Mouse (Mus musculus) MEL (cell line): ENCODE measurements around the gene Utrn.

ENCODE experiments used
- BHLHE40 ChIP-seq: IDR thresholded peaks from 2 replicates; pipeline ENCODE4 v1.6.1; 2012; ENCODE audit warnings: low read depth, mild to moderate bottlenecking, inconsistent platforms, low read length, improper control_type of control experiment, borderline replicate concordance
- CHD1 ChIP-seq: IDR thresholded peaks from 2 replicates; pipeline ENCODE4 v1.6.1; 2012; ENCODE audit warnings: low read depth, mild to moderate bottlenecking, inconsistent platforms, low read length, improper control_type of control experiment
- CTCF ChIP-seq, 3 experiments: IDR thresholded peaks in 2 of 3; conservative IDR thresholded peaks in 1 of 3; 2 replicates each; pipeline ENCODE4 v1.5.1; 2011 to 2012; ENCODE audit warnings: low read length in 3 of 3, low read depth in 2 of 3, mild to moderate bottlenecking in 2 of 3, improper control_type of control experiment in 1 of 3, inconsistent platforms in 1 of 3, mixed read lengths in 1 of 3, moderate library complexity in 1 of 3; ENCODE audit not compliant: control insufficient read depth in 1 of 3, insufficient read depth in 1 of 3, poor library complexity in 1 of 3, severe bottlenecking in 1 of 3
- E2F4 ChIP-seq: IDR thresholded peaks from 2 replicates; pipeline ENCODE4 v1.6.1; 2011; ENCODE audit warnings: low read depth, low read length, improper control_type of control experiment, borderline replicate concordance
- EP300 ChIP-seq, 2 experiments: IDR thresholded peaks; 2 replicates each; pipeline ENCODE4 v1.6.1; 2011; ENCODE audit warnings: improper control_type of control experiment in 2 of 2, low read length in 2 of 2, low read depth in 1 of 2, mild to moderate bottlenecking in 1 of 2
- MYB ChIP-seq: IDR thresholded peaks from 2 replicates; pipeline ENCODE4 v1.6.1; 2011; ENCODE audit warnings: mild to moderate bottlenecking, low read depth, low read length, improper control_type of control experiment
- POLR2A ChIP-seq, 2 experiments: IDR thresholded peaks; 2 replicates each; pipeline ENCODE4 v1.6.1; 2011 to 2012; ENCODE audit warnings: low read length in 2 of 2, mild to moderate bottlenecking in 2 of 2, control low read depth in 1 of 2, improper control_type of control experiment in 1 of 2, low read depth in 1 of 2, moderate library complexity in 1 of 2; ENCODE audit not compliant: control insufficient read depth in 1 of 2, insufficient read depth in 1 of 2, poor library complexity in 1 of 2
- POLR2AphosphoS2 ChIP-seq: IDR thresholded peaks from 2 replicates; pipeline ENCODE4 v1.6.1; 2011; ENCODE audit warnings: low read length, improper control_type of control experiment
- RAD21 ChIP-seq: IDR thresholded peaks from 2 replicates; pipeline ENCODE4 v1.6.1; 2011; ENCODE audit warnings: mild to moderate bottlenecking, low read depth, low read length, improper control_type of control experiment
- SIN3A ChIP-seq: IDR thresholded peaks from 2 replicates; pipeline ENCODE4 v1.6.1; 2012; ENCODE audit warnings: low read length, improper control_type of control experiment, inconsistent platforms
- TCF12 ChIP-seq: IDR thresholded peaks from 2 replicates; pipeline ENCODE4 v1.6.1; 2014; ENCODE audit warnings: low read depth, mild to moderate bottlenecking, inconsistent platforms, low read length, improper control_type of control experiment, moderate library complexity
- ZMIZ1 ChIP-seq: IDR thresholded peaks from 2 replicates; pipeline ENCODE4 v1.6.1; 2012; ENCODE audit warnings: low read depth, mild to moderate bottlenecking, inconsistent platforms, low read length, improper control_type of control experiment, moderate library complexity

GRCm38 (mm10) chr10:12827778-12828177, 41.4 kb downstream of the Utrn start:
- TF ChIP-seq CTCF (IDR thresholded peaks at IDR 0.05 in 2 of 3, conservative IDR thresholded peaks at IDR 0.05 in 1 of 3; ENCODE audit: control insufficient read depth in 1 of 3, insufficient read depth in 1 of 3, low read depth in 2 of 3, low read length in 3 of 3, poor library complexity in 1 of 3, severe bottlenecking in 1 of 3), result no peak
- TF ChIP-seq EP300 (IDR thresholded peaks at IDR 0.05; ENCODE audit: low read depth in 1 of 2, low read length in 2 of 2), result no peak
- TF ChIP-seq RAD21, result no peak
- TF ChIP-seq SIN3A, result no peak
- TF ChIP-seq TCF12, result no peak
- TF ChIP-seq CHD1, result no peak
- no peak for TF ChIP-seq MYB
- TF ChIP-seq BHLHE40, result no peak
- no peak for TF ChIP-seq POLR2A (IDR thresholded peaks at IDR 0.05; ENCODE audit: control insufficient read depth in 1 of 2, insufficient read depth in 1 of 2, low read depth in 1 of 2, low read length in 2 of 2, poor library complexity in 1 of 2)
- no peak for TF ChIP-seq E2F4
- no peak for TF ChIP-seq ZMIZ1
- TF ChIP-seq POLR2AphosphoS2, result no peak
